In genomic region chr6:118477875-118478785, GRCm38 (mm10) we compare ENCODE assay signal across 8 mouse cellular contexts. TPM values are rescaled to one million over a fixed set of nuclear protein-coding genes. Genes with fewer than 3 reads are reported as not detected.
DNase-seq lines count a peak whose midpoint lies in the region; ATAC-seq and TF ChIP-seq lines count a peak whose summit lies in the region.

No protein-coding gene starts in this region.

- H3K36me3 ChIP-seq in C2C12 (ENCODE audit: control insufficient read depth, insufficient read depth): peaks cover 31% of the 10 kb centered on the region
- peaks cover 8% of the 10 kb centered on the region for H3K36me3 ChIP-seq in forebrain, postnatal 0 days (ENCODE audit: insufficient read depth)

- H3K4me1 ChIP-seq in forebrain, postnatal 0 days (ENCODE audit: insufficient read depth): peaks cover 14% of the 10 kb centered on the region

- peak; percentile 22 to 31 for DNase-seq in cerebellum, postnatal 14 days
- DNase-seq in forebrain, postnatal 0 days: peak; percentile 4
- peak; percentile 2 for DNase-seq in lung, postnatal 36 days
- DNase-seq in ovary, postnatal 10 days (ENCODE audit: low spot score): no peak
- no peak for DNase-seq in urinary bladder, postnatal 36 days (ENCODE audit: low spot score in 2 of 2)
- no peak for DNase-seq in layer of hippocampus, postnatal 25 days (ENCODE audit: extremely low spot score in 1 of 2, low spot score in 1 of 2)

- H3K27me3 ChIP-seq in C2C12 (ENCODE audit: control insufficient read depth, insufficient read depth, insufficient read length): no peaks in the 10 kb centered on the region
- H3K27me3 ChIP-seq in forebrain, postnatal 0 days (ENCODE audit: insufficient read depth, low read length): no peaks in the 10 kb centered on the region

- H3K9me3 ChIP-seq in forebrain, postnatal 0 days (ENCODE audit: low read length): no peaks in the 10 kb centered on the region

- H3K79me2 ChIP-seq in C2C12 (ENCODE audit: control insufficient read depth, insufficient read depth): peaks cover 52% of the 10 kb centered on the region

- ATAC-seq in cerebellum, adult (ENCODE audit: insufficient number of reproducible peaks, low FRiP score, low TSS enrichment): no peak
- peak; percentile 9; the same call in 1 of the 2 replicates for ATAC-seq in forebrain, postnatal 0 days

- H3K79me3 ChIP-seq in C2C12 (ENCODE audit: low read depth): peaks cover 17% of the 10 kb centered on the region

- H3K4me3 ChIP-seq in C2C12 (ENCODE audit: insufficient read depth, poor library complexity, severe bottlenecking): peak overlapping the region; percentile 56
- H3K4me3 ChIP-seq in forebrain, postnatal 0 days (ENCODE audit: low read depth, low read length): peak overlapping the region; percentile 77

- no peak for TF ChIP-seq CTCF in C2C12 (IDR thresholded peaks at IDR 0.05; ENCODE audit: control insufficient read depth, insufficient read depth, insufficient read length)
- TF ChIP-seq CTCF in forebrain, postnatal 0 days (IDR thresholded peaks at IDR 0.05; ENCODE audit: low read depth): no peak

- H3K4me2 ChIP-seq in forebrain, postnatal 0 days (ENCODE audit: low read depth): peak overlapping the region; percentile 62

- H3K9ac ChIP-seq in forebrain, postnatal 0 days: peak overlapping the region; percentile 84

- H3ac ChIP-seq in C2C12 (ENCODE audit: control insufficient read depth, insufficient read length, low read depth): peak overlapping the region; percentile 71

- H3K27ac ChIP-seq in forebrain, postnatal 0 days (ENCODE audit: low read depth, low read length): peak overlapping the region; percentile 90; the same call in 1 of the 2 replicates

- WGBS in forebrain, postnatal 0 days: 8% methylated on average over 10 of the region's 10 CpGs

TF ChIP-seq in C2C12, 6 proteins besides CTCF, POLR2A, EP300 and RAD21:
- no peak for TF ChIP-seq FOSL1 (IDR thresholded peaks at IDR 0.05; ENCODE audit: insufficient read depth, low read length, poor library complexity, severe bottlenecking)
- no peak for TF ChIP-seq MYOG (IDR thresholded peaks at IDR 0.05; ENCODE audit: control insufficient read depth, extremely low read depth, insufficient read length)
- TF ChIP-seq USF1 (IDR thresholded peaks at IDR 0.05; ENCODE audit: low read depth): no peak
- no peak for TF ChIP-seq MYOD1 (IDR thresholded peaks at IDR 0.05; ENCODE audit: control insufficient read depth, insufficient read length, low read depth)
TF ChIP-seq in C2C12: peak in this region for 0.

RNA-seq across cellular contexts. Expression of gene Zfp9, which starts 1.0 kb away (rescaled TPM):
- polyA plus RNA-seq in C2C12 (2012; fragmentation: generic; extraction: Trizol): 2.7 TPM
- total RNA-seq in forebrain, postnatal 0 days (2014; rRNA removed): 21.9 and 27.5 TPM in 2 replicates
- polyA plus RNA-seq in forebrain, postnatal 0 days (2015; fragmentation: Nextera tagmentation; extraction: Ambion mirVana): 4.8 and 9.2 TPM in 2 replicates
- total RNA-seq in layer of hippocampus, postnatal 25 days (2021): 10 to 100 TPM; 16.2 to 17.1 TPM

RNA-seq across cellular contexts. Expression of gene Zfp248, which starts 22.8 kb away (rescaled TPM):
- polyA plus RNA-seq in C2C12 (2012; fragmentation: generic; extraction: Trizol): 1.2 TPM
- total RNA-seq in forebrain, postnatal 0 days (2014; rRNA removed): 9.6 and 12.3 TPM in 2 replicates
- polyA plus RNA-seq in forebrain, postnatal 0 days (2015; fragmentation: Nextera tagmentation; extraction: Ambion mirVana): 5.2 and 7.8 TPM in 2 replicates
- total RNA-seq in layer of hippocampus, postnatal 25 days (2021): 10 to 100 TPM; 14.4 to 14.9 TPM

RNA-seq across cellular contexts. Expression of gene Bms1, which starts 58.9 kb away (rescaled TPM):
- 20.5 TPM for polyA plus RNA-seq in C2C12 (2012; fragmentation: generic; extraction: Trizol)
- 15.0 and 38.7 TPM in 2 replicates for total RNA-seq in forebrain, postnatal 0 days (2014; rRNA removed)
- 8.5 and 10.5 TPM in 2 replicates for polyA plus RNA-seq in forebrain, postnatal 0 days (2015; fragmentation: Nextera tagmentation; extraction: Ambion mirVana)
- 10 to 100 TPM; 25.5 to 26.9 TPM for total RNA-seq in layer of hippocampus, postnatal 25 days (2021)

Comparison
In these comparisons a context has a peak if more than half of its experiments do, and no peak if none do; other contexts are left out.
1. DNase-seq: peak in cerebellum, postnatal 14 days (2 of 2), forebrain, postnatal 0 days (single experiment) and lung, postnatal 36 days (single experiment); none in ovary, postnatal 10 days (single experiment), urinary bladder, postnatal 36 days (0 of 2) and layer of hippocampus, postnatal 25 days (0 of 2).